In the genomic region with DNA sequence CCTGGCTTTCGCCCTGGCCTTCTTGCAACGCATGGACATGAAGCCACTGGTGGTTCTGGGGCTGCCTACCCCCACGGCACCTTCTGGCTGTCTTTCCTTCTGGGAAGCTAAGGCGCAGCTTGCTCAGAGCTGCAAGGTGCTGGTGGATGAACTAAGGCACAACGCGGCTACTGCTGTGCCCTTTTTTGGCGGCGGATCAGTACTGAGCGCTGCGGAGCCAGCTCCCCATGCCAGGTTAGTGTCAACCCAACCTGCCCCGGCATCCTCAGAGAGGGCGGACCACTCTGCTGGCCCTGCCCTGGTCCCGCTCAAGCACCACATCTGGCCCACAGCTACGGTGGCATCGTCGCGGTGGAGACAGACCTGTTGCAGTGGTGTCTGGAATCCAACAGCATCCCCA, we compare ENCODE assay signal across 11 mouse cellular contexts. TPM values are rescaled to one million over a fixed set of nuclear protein-coding genes. Genes with fewer than 3 reads are reported as not detected.
DNase-seq lines count a peak whose midpoint lies in the region; ATAC-seq lines count a peak whose summit lies in the region.
"Had no signal": no experiment of that assay in that cellular context is flagged by ENCODE, and none has a peak within 500 bp of the region (broad histone marks: within the 10 kb centered on the region; RNA-seq: fewer than 3 reads in every experiment).

No protein-coding gene starts in this region.

- peaks cover 33% of the 10 kb centered on the region for H3K4me1 ChIP-seq in heart, embryonic 10.5 days
- H3K4me1 ChIP-seq in megakaryocyte, embryonic 14.5 days, result peaks cover 34% of the 10 kb centered on the region
- H3K4me1 ChIP-seq in intestine, embryonic 16.5 days (ENCODE audit: control insufficient read depth, insufficient read depth, low read length), result peaks cover 14% of the 10 kb centered on the region
- peaks cover 15% of the 10 kb centered on the region; the same call in 1 of the 2 replicates for H3K4me1 ChIP-seq in neural tube, embryonic 12.5 days

- H3K9me3 ChIP-seq in heart, embryonic 10.5 days, result no peaks in the 10 kb centered on the region
- H3K9me3 ChIP-seq in megakaryocyte, embryonic 14.5 days, result no peaks in the 10 kb centered on the region
- no peaks in the 10 kb centered on the region for H3K9me3 ChIP-seq in intestine, embryonic 16.5 days (ENCODE audit: control insufficient read depth, low read length)
- no peaks in the 10 kb centered on the region for H3K9me3 ChIP-seq in neural tube, embryonic 12.5 days
- H3K9me3 ChIP-seq: limb, embryonic 15.5 days had no signal

- H3K36me3 ChIP-seq in heart, embryonic 10.5 days, result no peaks in the 10 kb centered on the region
- no peaks in the 10 kb centered on the region for H3K36me3 ChIP-seq in megakaryocyte, embryonic 14.5 days (replicated peaks; ENCODE audit: low read length)
- H3K36me3 ChIP-seq in intestine, embryonic 16.5 days (ENCODE audit: control insufficient read depth, insufficient read depth, low read length), result no peaks in the 10 kb centered on the region
- no peaks in the 10 kb centered on the region for H3K36me3 ChIP-seq in neural tube, embryonic 12.5 days
- H3K36me3 ChIP-seq: limb, embryonic 15.5 days had no signal

- H3K4me3 ChIP-seq in heart, embryonic 10.5 days, result peak overlapping the region; percentile 56
- peak overlapping the region; percentile 65 for H3K4me3 ChIP-seq in megakaryocyte, embryonic 14.5 days (replicated peaks)
- peak overlapping the region; percentile 61 for H3K4me3 ChIP-seq in intestine, embryonic 16.5 days (ENCODE audit: low read length)
- H3K4me3 ChIP-seq in neural tube, embryonic 12.5 days, result no peak overlapping the region

- intact Hi-C loops in left cerebral cortex, postnatal 14 days (cut with DNase I), result no loop called here

- peak overlapping the region; percentile 60 for H3K4me2 ChIP-seq in intestine, embryonic 16.5 days (ENCODE audit: low read depth, low read length)
- H3K4me2 ChIP-seq in neural tube, embryonic 12.5 days (replicated peaks), result no peak overlapping the region

- no peak for DNase-seq in heart, embryonic 10.5 days (ENCODE audit: low spot score)
- no peak for DNase-seq in heart, adult 11 months
- no peak for DNase-seq in urinary bladder, postnatal 10 days (ENCODE audit: low spot score)
- no peak for DNase-seq in left cerebral cortex, postnatal 14 days (ENCODE audit: low spot score in 2 of 2)
- DNase-seq: B cell, adult 2 months; thymus, adult 2 months had no signal

- H3K27ac ChIP-seq in heart, embryonic 10.5 days, result peak overlapping the region; percentile 30; the same call in 1 of the 2 replicates
- peak overlapping the region; percentile 21; the same call in 1 of the 2 replicates for H3K27ac ChIP-seq in intestine, embryonic 16.5 days (ENCODE audit: low read length)
- no peak overlapping the region for H3K27ac ChIP-seq in neural tube, embryonic 12.5 days
- H3K27ac ChIP-seq: limb, embryonic 15.5 days had no signal

- 7% methylated on average over 17 of the region's 17 CpGs for WGBS in heart, embryonic 10.5 days
- WGBS in intestine, embryonic 16.5 days, result 13% methylated on average over 17 of the region's 17 CpGs
- 11% methylated on average over 17 of the region's 17 CpGs for WGBS in neural tube, embryonic 12.5 days

- H3K27me3 ChIP-seq in heart, embryonic 10.5 days (ENCODE audit: insufficient read depth, poor library complexity, severe bottlenecking), result peaks cover 75% of the 10 kb centered on the region
- peaks cover 73% of the 10 kb centered on the region for H3K27me3 ChIP-seq in megakaryocyte, embryonic 14.5 days (replicated peaks)
- H3K27me3 ChIP-seq in intestine, embryonic 16.5 days (replicated peaks; ENCODE audit: control insufficient read depth, insufficient read depth, low read length), result peaks cover 36% of the 10 kb centered on the region
- H3K27me3 ChIP-seq in neural tube, embryonic 12.5 days (replicated peaks), result peaks cover 67% of the 10 kb centered on the region

- no peak for ATAC-seq in megakaryocyte, adult 5-6 weeks (ENCODE audit: poor library complexity, severe bottlenecking)
- ATAC-seq in intestine, embryonic 16.5 days, result no peak
- ATAC-seq in neural tube, embryonic 12.5 days (ENCODE audit: low FRiP score, low read depth), result 0 out of 2 replicates have a peak, but pooled peaks have one; percentile 21

- peak overlapping the region; percentile 62 for H3K9ac ChIP-seq in intestine, embryonic 16.5 days (ENCODE audit: low read depth, low read length)
- H3K9ac ChIP-seq in neural tube, embryonic 12.5 days, result no peak overlapping the region
- H3K9ac ChIP-seq: limb, embryonic 15.5 days had no signal

RNA-seq across cellular contexts. Expression of gene Nags, which starts 1.2 kb away (rescaled TPM):
- 0.25 and 1.3 TPM in 2 replicates for polyA plus RNA-seq in heart, embryonic 10.5 days (2016; fragmentation: Nextera tagmentation; extraction: Ambion mirVana)
- polyA plus RNA-seq in megakaryocyte, embryonic 14.5 days (2012; ENCODE audit: insufficient read depth, low replicate concordance), result not detected in 2 replicates
- total RNA-seq in megakaryocyte, adult 5-6 weeks (2015), result not detected in 2 replicates
- total RNA-seq in megakaryocyte, adult 5-6 weeks (2017), result not detected in 2 replicates
- 33.8 and 39.1 TPM in 2 replicates for polyA plus RNA-seq in intestine, embryonic 16.5 days (2015; fragmentation: Nextera tagmentation; extraction: Ambion mirVana)
- not detected in 2 replicates for polyA plus RNA-seq in neural tube, embryonic 12.5 days (2016; fragmentation: Nextera tagmentation; extraction: Ambion mirVana)
- total RNA-seq in left cerebral cortex, postnatal 14 days (2021), result not detected

RNA-seq across cellular contexts. Expression of gene Tmem101, which starts 9.7 kb away (rescaled TPM):
- 40.8 and 44.6 TPM in 2 replicates for polyA plus RNA-seq in heart, embryonic 10.5 days (2016; fragmentation: Nextera tagmentation; extraction: Ambion mirVana)
- polyA plus RNA-seq in megakaryocyte, embryonic 14.5 days (2012; ENCODE audit: insufficient read depth, low replicate concordance), result 13.5 TPM in 1 of 2 replicates, not detected in the other
- 7.9 and 8.4 TPM in 2 replicates for total RNA-seq in megakaryocyte, adult 5-6 weeks (2015)
- 12.5 and 16.3 TPM in 2 replicates for total RNA-seq in megakaryocyte, adult 5-6 weeks (2017)
- 23.4 and 26.0 TPM in 2 replicates for polyA plus RNA-seq in intestine, embryonic 16.5 days (2015; fragmentation: Nextera tagmentation; extraction: Ambion mirVana)
- polyA plus RNA-seq in neural tube, embryonic 12.5 days (2016; fragmentation: Nextera tagmentation; extraction: Ambion mirVana), result 35.3 and 37.3 TPM in 2 replicates
- 10 to 100 TPM; 27.0 to 30.3 TPM for total RNA-seq in left cerebral cortex, postnatal 14 days (2021)

RNA-seq across cellular contexts. Expression of gene Lsm12, which starts 38.6 kb away (rescaled TPM):
- 90.9 and 108 TPM in 2 replicates for polyA plus RNA-seq in heart, embryonic 10.5 days (2016; fragmentation: Nextera tagmentation; extraction: Ambion mirVana)
- 36.7 and 120 TPM in 2 replicates for polyA plus RNA-seq in megakaryocyte, embryonic 14.5 days (2012; ENCODE audit: insufficient read depth, low replicate concordance)
- 81.3 and 83.9 TPM in 2 replicates for total RNA-seq in megakaryocyte, adult 5-6 weeks (2015)
- 43.0 and 46.5 TPM in 2 replicates for total RNA-seq in megakaryocyte, adult 5-6 weeks (2017)
- polyA plus RNA-seq in intestine, embryonic 16.5 days (2015; fragmentation: Nextera tagmentation; extraction: Ambion mirVana), result 87.9 and 115 TPM in 2 replicates
- 87.0 and 112 TPM in 2 replicates for polyA plus RNA-seq in neural tube, embryonic 12.5 days (2016; fragmentation: Nextera tagmentation; extraction: Ambion mirVana)
- total RNA-seq in left cerebral cortex, postnatal 14 days (2021), result 10 to 100 TPM; 60.5 to 65.2 TPM

RNA-seq across cellular contexts. Expression of gene Pyy, which starts 38.9 kb away (rescaled TPM):
- polyA plus RNA-seq in heart, embryonic 10.5 days (2016; fragmentation: Nextera tagmentation; extraction: Ambion mirVana), result 3.0 TPM in 1 of 2 replicates, not detected in the other
- not detected in 2 replicates for polyA plus RNA-seq in megakaryocyte, embryonic 14.5 days (2012; ENCODE audit: insufficient read depth, low replicate concordance)
- not detected in 2 replicates for total RNA-seq in megakaryocyte, adult 5-6 weeks (2015)
- total RNA-seq in megakaryocyte, adult 5-6 weeks (2017), result not detected in 2 replicates
- 62.9 and 67.0 TPM in 2 replicates for polyA plus RNA-seq in intestine, embryonic 16.5 days (2015; fragmentation: Nextera tagmentation; extraction: Ambion mirVana)
- polyA plus RNA-seq in neural tube, embryonic 12.5 days (2016; fragmentation: Nextera tagmentation; extraction: Ambion mirVana), result 1.1 TPM in 1 of 2 replicates, not detected in the other
- total RNA-seq in left cerebral cortex, postnatal 14 days (2021), result not detected
- polyA plus RNA-seq: limb, embryonic 15.5 days had no signal

RNA-seq across cellular contexts. Expression of gene G6pc3, which starts 42.9 kb away (rescaled TPM):
- polyA plus RNA-seq in heart, embryonic 10.5 days (2016; fragmentation: Nextera tagmentation; extraction: Ambion mirVana), result 35.0 and 40.9 TPM in 2 replicates
- polyA plus RNA-seq in megakaryocyte, embryonic 14.5 days (2012; ENCODE audit: insufficient read depth, low replicate concordance), result 32.9 and 73.3 TPM in 2 replicates
- 23.4 and 23.8 TPM in 2 replicates for total RNA-seq in megakaryocyte, adult 5-6 weeks (2015)
- total RNA-seq in megakaryocyte, adult 5-6 weeks (2017), result 14.7 and 19.1 TPM in 2 replicates
- polyA plus RNA-seq in intestine, embryonic 16.5 days (2015; fragmentation: Nextera tagmentation; extraction: Ambion mirVana), result 26.7 and 32.1 TPM in 2 replicates
- polyA plus RNA-seq in neural tube, embryonic 12.5 days (2016; fragmentation: Nextera tagmentation; extraction: Ambion mirVana), result 29.6 and 30.8 TPM in 2 replicates
- total RNA-seq in left cerebral cortex, postnatal 14 days (2021), result 10 to 100 TPM; 45.5 to 49.1 TPM

Comparison
In these comparisons a context has a peak if more than half of its experiments do, and no peak if none do; other contexts are left out.
1. RNA of gene Nags, which starts 1.2 kb away (polyA plus RNA-seq): 33.8 to 39.1 TPM in intestine, embryonic 16.5 days; 0.25 to 1.3 TPM in heart, embryonic 10.5 days, not detected in megakaryocyte, embryonic 14.5 days and not detected in neural tube, embryonic 12.5 days; every median in the first group is over 10 times any median in the second.